Mouse (Mus musculus) ES-CJ7 (cell line): Measurements from ENCODE around the gene Tmem176a.
"Not testable (repeated sequence)": the region's sequence is repeated elsewhere in the genome, so short reads cannot be mapped to it uniquely, and the experiment has no call there.

Source experiments
- DNase-seq: peaks from one replicate; pipeline ENCODE4 v3.0.0; 2011; ENCODE audit warnings: low read depth, low spot score

Tmem176a gene

DNA sequence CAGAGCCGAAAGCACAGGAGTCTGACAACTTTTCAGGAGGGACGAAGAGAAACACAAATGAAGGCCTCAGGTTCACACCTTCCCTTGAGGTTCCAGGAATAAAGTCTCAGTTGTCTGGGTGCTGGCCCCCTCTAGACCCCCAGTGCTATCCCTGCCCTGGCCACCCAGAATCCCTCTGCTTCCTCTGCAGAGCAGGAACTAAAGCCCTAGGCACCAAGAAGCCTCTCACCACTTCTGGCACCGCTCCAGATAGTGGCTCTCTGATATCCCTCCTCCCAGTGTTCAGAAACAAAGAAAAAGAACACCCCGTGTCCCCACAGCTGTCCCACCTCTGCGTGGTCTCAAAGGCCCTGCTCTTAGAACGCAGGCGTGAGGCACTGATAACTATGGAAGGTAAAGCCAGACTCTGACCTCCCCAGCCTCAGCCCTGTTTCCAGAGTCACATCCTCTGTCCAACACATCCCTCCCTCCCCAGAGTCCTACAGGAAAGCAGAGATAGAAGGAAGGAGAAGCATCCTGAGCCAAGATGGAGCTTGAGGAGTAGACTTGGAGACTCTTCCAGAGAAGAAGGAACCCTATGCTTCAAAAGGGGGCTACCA lies at the start of gene Tmem176a:
Gene Tmem176a (plus strand): TSS at position 549 of the 599 bp plus-strand sequence.
- DNase-seq: no peak

DNA sequence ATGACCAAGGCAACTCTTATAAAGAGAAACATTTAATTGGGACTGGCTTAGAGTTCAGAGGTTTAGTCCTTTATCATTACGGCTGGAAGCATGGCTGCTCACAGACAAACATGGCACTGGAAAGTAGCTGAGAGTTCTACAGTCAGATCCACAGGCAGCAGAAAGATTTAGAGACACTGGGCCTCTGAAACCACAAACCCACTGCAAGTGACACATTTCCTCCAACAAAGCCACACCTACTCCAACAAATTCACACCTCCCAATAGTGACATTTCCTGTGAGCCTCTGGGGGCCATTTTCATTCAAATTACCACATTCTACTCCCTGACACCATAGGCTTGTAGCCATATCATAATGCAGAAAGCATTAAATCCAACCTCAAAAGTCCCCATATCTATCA lies 38.8 kb upstream of the Tmem176a start:
- DNase-seq: no peak

DNA sequence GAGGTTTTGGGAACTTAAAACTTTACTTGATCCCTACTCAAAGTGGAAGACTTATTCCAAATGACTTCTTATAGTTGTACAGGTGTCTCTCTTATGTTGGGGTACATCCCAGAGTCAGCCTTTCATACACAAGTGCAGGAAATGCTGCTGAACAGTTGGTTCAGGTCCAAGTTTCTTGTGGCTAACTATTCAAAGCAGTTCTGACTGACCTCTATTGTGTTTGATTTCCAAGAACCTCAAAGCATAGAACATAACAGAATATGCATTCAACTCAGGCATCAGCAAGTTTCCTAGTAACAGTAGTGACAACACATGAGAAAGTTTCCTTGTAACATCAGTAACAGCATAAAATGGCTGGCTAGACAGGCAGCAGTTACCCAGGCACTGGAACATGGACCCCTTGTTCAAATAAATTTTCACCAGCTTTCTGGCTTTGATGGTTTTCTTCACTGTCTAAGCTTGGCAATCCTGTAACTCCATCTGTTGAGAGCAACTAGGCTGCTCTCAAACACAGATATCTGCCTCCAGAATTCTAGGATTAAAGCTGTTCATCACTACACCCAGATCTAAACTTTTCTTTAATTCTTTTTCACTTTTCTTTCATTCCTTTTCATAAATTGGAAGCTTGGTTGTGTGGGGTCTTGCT lies 37.2 kb upstream of the Tmem176a start:
- DNase-seq: no peak

DNA sequence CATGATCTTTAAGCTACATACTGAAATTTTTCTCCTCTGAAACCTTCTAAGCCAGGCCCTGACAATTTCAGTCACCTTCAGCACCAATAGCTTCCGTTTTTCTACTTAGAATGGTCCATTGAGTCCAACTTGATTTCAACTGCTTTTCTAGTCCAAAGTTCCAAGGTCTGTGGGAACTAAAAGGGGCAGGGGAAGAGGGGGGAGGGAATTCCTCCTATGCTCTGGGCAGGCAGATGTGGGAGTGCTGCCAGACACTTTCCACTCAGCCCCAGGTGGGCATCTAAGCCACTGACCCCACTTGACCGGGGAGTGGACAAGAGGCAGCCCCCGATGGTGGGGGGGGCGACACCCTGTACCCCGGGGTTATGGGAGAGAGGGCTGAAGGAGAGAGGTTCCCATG lies 36.4 kb upstream of the Tmem176a start:
- DNase-seq: no peak

DNA sequence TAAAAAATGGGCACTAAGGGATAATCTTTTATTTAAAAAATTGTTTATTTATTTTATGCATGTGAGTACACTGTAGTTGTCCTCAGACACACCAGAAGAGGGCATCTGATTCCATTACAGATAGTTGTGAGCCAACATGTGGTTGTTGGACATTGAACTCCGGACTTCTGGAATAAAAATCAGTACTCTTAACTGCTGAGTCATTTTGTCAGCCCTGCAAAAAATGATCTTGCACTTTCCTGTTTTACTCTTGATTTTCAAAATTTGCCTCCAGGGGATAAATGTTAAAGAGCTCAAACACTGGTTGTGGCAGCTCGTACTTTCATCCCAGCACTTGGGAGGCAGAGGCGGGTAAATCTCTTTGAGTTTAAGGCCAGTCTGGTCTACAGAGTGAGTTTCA lies 34.0 kb upstream of the Tmem176a start:
- DNase-seq: no peak

DNA sequence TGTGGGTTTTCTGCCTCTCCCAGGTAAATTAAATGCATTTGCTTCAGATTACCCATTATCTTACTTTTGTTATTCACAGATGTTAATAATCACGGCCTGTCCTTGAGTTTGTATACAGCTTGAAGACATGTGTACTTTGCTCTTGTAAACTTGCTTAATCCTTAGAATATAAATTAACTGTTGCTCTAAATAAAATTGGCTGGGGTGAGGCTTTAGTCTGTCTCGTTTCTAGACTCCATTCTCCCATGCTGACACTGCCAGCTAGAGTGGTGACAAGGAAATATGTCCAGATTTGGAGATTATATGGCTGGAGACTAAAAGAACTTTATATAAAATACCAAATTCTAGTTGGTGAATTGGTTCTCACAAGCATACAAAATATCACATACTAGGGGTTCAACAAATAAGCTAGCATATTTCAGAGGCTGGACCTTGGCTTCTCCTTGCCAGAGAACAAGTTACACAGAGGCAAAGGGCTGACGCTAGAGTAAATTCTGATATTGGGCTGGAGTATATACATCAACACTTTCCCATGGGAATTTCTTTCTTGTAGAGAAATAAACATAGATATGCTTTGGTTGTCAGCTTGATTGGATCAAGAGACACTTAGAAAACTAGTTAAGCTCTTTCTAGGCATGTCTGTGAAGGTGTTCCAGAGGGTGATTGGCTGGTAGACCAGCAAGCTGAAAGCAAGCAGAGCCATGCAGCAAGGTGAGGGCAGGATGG lies 31.1 kb upstream of the Tmem176a start:
- no peak for DNase-seq

DNA sequence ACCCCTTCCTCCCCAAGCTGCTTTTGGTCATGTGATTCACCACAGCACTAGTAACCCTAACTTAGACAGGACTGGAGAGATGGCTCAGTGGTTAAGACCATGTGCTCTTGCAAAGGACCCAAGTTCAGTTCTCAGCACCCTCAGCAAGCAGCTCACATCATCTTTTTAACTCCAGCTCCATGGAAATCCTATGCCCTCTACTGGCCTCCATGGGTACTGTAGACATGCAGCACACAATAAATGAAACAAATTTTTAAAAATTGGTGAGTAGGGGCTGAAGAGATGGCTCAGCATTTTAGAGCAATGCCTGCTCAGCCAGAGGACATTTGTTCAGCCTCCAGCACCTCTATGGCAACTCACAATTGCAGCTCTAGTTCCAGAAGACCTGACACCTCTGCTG lies 25.7 kb upstream of the Tmem176a start:
- DNase-seq: peak; percentile 25

DNA sequence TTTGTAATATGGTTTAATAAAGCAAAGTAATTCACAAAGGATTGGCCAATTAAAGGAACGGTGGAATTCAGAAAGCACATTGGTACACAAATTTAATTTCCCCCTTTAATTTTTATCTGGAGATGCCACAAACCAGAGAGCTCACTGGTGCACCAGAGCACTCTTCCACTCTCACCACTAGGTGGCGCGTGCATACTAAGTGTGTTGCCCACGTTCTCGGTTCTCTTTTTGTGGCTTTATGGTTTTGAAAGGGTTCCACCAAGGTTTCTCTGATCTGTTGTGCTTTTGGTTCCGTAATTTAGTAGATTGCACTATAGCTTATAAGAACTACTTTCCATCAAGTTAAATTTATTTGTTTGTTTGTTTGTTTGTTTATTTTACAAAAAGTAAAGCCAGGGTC lies 22.9 kb upstream of the Tmem176a start:
- peak; percentile 77 for DNase-seq

DNA sequence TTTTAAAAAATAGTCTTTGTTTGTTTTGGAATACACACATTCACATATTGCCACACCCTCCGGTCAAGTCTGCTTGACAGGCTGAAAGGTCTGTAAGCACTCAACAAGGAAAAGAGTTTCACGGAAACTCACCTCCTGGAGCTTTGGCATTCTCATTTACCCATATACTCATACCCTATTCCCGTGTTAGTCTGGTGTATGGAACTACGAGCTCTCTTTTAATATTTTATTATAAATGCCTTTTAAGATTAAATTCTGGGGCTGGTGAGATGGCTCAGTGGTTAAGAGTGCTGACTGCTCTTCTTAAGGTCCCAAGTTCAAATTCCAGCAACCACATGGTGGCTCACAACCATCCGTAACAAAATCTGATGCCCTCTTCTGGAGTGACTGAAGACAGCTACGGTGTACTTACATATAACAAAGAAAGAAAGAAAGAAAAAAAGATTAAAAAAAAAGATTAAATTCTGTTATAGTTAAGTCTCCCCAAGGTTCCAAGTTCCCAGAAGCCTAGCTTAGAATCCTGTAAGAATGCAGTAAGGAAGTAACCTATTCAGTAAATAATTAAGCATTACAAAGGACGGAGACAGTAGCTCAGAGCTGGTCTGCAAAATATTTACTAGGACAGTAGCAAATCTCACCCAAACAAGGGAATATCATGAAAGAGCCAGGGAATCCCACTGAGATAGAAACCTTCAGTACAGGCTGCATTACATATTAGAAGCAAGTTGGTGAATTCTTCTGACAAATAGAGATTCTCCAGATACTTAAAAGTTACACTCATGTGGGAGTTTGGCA lies 18.5 kb upstream of the Tmem176a start:
- DNase-seq: not testable (repeated sequence)

DNA sequence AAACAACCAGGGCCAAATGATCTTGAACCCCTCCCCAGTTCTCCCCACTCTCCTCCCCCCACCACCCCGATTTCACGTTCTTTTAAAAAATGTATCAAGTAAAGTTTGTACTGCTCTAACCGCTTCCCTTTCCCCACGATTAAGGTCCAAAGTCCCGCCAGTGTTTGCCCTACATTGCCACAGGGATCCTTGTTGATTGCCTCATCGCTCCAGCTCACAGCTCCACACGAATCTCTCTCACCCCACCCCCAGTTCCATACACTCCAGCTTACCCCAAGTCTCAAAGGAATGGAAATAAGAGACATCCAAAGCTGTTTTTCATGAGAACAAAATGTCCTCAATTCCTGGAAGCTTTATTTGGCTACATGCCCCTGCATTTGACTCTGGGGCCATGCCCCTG lies 15.7 kb upstream of the Tmem176a start:
- DNase-seq: no peak

DNA sequence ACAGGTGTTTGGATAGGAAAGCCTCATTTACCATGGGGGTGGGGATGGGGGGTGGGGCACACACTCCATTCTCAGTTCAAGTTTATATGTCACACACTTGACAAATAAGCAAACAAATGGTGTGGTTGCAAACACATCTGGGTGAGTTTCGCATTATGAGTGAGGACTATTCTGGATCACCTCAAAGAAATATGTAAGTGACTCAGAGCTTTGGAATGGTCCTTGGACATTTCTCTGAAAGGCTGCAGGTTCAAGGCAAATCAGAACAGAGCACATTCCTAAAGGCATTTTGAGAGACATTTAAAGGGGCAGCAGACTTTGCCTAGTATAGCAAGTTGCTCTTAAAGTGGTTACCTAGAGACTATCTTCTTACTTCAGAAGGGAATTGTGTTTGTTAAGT lies 11.7 kb upstream of the Tmem176a start:
- DNase-seq: no peak

DNA sequence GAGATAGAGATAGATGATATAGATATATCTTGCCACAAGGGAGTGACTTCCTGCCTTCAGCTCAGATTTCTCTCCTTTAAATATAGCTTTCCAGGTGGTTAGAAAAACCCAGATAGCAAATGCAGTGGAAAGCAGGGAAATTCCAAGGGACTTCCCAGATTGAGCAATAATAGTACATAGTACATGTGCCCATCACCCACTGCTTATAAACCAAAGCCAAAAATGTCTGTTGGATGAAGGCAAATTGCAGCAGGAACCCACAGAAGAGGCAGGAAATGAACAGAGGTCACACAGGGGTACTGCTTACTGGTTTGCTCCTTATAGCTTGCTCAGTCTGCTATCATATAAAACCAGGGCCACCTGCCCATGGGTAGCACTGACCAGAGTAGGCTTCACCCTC lies 11.1 kb upstream of the Tmem176a start:
- DNase-seq: no peak

DNA sequence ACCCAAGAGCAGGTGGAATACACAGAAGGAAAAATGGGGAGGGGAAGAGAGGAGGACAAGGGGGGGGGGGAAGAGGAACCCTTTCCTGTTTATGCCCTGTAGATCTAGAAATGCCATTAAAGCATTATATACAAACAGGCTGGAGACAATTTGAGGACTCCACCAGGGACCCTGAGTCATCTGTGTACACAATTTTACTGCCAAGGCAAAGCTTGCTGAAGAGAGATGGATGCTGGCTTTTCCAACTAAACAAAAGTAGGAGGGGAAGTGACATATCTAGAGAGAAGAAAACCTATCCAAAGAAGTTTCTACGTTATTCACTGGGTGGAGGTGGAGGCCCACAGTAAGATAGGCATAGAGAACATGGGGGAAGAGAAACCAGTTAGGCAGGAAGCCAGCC lies 10.5 kb upstream of the Tmem176a start:
- DNase-seq: no peak

DNA sequence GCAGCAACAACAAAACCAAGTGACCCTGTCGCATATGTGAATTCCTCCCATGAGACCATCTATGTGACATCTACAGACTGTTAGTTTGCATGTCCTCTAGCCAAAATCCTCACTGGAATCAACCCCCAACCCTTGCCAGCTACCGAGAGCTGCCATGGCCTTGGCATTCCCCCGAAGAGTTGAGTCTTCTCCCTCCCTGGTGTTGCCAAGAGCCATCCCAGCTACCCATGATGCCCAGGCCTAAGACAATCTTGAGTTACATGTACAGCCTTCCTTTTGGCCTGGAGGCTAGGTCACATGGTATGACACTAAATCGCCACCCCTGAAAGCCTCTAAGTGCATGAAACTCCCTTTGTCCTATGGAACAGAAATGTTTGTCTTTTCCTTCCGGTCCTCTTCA lies 9.6 kb upstream of the Tmem176a start:
- no peak for DNase-seq

DNA sequence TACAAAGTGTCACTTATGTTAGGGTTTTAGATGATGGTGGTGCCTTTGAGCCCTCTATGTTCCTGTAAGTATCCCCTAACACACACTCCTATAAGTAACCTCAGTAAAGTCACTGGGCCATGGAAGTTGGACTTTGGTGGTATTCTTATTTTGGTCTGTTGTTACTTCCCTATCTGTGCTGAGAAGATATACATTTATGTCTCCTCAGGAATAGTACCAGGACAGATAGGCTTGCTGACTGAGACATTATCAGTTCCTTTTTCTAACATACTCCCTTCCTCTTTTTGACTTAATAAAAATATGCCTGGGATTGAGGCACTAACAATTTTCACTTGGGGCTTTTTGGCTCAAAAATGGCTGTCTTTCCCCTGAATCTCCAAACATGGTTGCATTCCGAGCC lies 8.3 kb upstream of the Tmem176a start:
- DNase-seq: no peak

DNA sequence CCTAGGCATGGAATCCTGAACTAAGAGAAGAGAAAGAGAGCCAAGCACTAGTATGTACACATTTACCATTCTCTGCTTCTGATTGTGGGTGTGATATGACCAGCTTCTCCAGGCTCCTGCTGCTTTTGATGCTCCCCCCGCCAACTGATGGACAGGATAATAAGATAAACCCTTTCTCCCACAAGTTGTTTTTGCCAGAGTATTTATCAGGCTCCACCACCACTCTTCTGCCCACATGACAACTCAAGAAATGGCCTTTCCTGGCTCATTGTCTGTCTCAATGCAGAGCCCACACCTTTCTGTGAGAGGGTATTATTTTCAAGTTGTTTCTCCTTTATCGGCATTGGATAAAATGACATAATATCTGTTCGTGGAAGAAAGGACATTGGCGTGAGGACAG lies 7.2 kb upstream of the Tmem176a start:
- DNase-seq: no peak

DNA sequence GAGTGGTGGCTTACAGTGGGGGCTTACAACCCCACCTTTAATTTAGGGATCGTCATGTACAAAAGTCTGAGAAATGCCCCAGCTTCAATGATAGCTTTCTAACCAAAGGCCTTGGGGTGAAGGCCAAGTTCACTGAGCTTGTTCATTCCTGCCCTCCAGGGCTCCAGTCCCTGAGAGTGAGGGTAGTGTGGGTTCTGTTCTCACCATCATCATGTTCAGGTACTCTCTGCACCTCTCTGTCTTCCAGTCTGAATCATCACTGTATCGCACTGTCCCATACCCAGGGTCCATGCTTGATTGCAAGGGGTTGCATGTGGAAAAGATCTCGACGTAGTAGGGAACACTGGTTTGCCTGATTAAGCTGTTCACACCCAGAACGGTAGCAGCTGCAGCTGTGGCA lies 5.5 kb upstream of the Tmem176a start:
- DNase-seq: no peak

DNA sequence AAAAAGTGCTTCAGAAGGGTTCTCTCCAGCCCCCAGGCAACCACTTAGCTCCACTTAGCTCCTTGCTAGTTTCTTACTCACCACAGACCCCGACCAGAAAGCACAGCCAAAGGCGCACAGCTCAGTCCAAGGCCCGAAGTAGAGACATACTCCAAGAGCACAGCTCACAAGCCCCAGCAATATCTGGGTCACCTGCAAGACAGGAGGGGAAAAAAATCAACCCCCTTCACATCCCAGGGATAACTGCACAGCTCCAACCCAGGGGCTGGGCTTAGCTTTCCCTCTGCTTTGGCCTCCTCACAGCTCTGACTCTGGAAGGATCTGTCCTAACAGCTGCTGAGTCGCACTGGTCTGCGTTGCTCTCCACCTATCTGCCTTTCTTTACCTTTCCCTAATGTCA lies 4.6 kb upstream of the Tmem176a start:
- no peak for DNase-seq

DNA sequence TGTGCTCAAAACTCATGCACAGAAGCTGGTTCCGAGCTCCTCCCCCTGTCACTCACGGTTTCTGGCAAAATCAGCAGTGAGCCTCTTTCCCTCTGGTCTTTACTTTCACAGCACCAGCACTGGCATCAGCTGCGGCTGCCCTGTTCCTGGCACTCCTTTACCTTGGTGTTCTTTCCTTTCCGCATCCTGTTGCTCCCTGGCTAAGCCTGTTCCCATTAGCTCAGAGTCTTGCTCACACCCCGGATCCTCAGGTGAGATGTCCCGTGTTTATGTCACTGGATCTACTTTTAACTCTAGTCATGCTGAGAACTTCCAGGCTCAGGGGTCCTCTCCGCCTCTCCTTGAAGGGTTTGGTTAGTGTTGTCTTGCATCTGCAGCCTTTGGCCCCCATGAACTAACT lies 3.2 kb upstream of the Tmem176a start:
- no peak for DNase-seq

DNA sequence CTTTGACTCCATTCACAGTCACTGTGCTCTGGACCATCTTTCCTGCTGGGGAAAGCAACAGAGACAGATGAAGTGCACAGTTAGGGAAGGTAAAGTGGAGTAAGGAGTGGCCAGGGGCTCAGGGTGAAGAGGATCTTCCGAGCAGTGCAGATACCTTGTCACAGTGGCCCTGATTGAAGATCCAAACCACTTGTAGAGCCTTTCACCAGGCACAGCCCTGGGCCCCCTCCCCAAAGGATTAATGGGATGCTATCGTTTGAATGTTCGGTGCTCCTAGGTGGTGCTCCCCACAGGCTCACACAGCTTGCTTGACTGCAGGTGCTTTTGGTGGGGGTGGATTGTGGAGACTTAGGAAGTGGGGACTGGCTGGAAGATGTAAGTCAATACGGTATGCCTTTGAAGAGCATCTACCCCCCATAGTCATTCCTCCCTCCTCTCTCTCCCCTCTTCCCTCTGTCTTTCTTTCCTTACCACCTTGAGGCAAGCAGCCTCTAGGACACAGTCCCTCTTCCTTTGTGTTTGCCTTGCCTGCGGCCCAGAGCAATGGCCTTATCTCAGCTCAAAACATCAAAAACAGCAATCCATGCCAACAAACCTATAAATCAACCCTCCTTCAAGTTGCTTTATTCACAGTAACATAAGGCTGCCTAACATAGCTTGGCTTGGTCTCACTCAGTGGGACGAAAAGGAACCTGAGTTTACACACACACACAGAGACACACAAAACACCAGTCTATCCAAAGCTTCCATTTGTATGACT lies 2.2 kb upstream of the Tmem176a start:
- DNase-seq: no peak

DNA sequence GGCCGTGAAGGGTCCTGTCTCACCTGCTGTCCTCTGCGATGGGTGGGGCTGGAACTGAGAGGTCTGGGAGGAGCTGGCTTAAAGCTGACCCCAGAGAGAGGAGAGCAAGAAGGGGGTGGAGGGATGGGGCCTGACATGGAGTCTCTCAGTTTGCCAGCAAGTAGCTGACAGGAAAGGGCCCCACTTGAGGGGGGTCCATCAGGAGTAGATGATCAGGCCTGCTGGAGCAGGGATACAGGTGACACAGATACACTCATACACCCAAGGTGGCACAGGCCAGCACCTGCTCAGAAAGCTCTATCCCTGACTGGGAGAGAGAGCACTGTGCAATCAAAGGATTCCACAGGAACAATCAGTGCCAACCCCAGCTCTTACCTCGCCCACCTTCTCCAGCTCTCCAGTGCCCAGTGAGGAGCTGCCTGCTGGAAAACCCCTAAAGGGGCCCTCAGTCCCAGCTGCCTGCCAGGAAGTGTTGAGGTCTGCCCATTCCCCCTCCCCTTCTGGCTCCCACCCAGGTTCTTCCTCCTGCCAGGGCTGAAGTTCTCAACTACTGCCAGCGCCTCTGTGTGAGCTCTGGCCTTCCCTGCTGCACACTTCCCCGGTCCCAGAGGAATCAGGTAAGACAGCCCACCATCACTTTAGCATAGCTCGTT lies 380 bp downstream of the Tmem176a start, which contains the start of gene Tmem176b:
Gene Tmem176b (minus strand): TSS at position 524 of the 653 bp plus-strand sequence.
- DNase-seq: no peak
